Mouse (Mus musculus) thymus, adult 2 months (tissue): ENCODE results near the gene Tmem184a.

ENCODE experiments used
- CTCF ChIP-seq: fragments of 200-500 bp; IDR thresholded peaks from 2 replicates; pipeline ENCODE4 v1.5.1; 2012; ENCODE audit warnings: mild to moderate bottlenecking, control low read depth, low read length, moderate library complexity, borderline replicate concordance; ENCODE audit not compliant: control insufficient read depth, poor library complexity, insufficient read depth; ENCODE audit errors: extremely low read depth
- POLR2A ChIP-seq: fragments of 200-500 bp; IDR thresholded peaks from 2 replicates; pipeline ENCODE4 v1.6.1; 2012; ENCODE audit warnings: mild to moderate bottlenecking, low read length, control low read depth, moderate library complexity; ENCODE audit not compliant: control insufficient read depth, poor library complexity, insufficient read depth; ENCODE audit errors: extremely low read depth

DNA sequence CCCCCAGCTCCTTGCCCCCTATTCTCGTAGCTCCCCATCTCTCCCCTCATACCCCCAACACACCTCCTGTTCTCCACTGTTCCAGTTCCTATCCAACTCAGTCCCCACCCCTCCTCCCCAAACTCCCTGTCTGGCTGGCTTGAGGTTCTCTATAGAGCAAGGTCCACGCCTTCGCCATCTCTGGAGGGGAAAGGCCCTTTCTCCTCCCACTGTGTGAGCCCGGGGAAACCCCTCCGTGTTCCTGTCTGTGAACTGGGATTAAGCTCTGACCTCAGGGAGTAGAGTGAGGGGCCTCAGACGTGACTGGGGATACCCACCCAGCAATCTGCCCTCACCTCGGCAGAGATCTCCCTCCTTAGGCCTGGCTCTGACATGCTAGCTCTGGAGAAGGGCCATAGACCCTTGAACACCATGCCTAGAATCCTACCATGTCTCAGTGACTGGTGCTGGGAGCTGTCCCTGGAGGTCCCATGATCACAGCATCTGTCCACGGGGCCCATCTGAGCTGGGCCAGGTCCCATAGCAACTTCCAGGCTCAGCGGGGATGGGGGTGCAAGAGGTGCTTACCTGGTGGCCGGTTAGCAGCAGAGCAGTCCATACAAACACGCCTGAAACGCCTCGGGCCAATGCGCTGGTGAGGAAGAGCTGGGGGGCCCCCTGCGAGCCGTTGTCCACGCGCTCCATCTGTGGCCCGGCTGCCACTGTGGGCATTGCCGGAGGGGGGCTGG lies 7.2 kb downstream of the Tmem184a start:
- no peak for TF ChIP-seq POLR2A
- no peak for TF ChIP-seq CTCF
